Mouse (Mus musculus): ENCODE results near the gene Vash1. TPM values are rescaled to one million over a fixed set of nuclear protein-coding genes. Genes with fewer than 3 reads are reported as not detected.

Vash1 gene
- polyA plus RNA-seq, 1 experiment: 0.50 TPM

DNA sequence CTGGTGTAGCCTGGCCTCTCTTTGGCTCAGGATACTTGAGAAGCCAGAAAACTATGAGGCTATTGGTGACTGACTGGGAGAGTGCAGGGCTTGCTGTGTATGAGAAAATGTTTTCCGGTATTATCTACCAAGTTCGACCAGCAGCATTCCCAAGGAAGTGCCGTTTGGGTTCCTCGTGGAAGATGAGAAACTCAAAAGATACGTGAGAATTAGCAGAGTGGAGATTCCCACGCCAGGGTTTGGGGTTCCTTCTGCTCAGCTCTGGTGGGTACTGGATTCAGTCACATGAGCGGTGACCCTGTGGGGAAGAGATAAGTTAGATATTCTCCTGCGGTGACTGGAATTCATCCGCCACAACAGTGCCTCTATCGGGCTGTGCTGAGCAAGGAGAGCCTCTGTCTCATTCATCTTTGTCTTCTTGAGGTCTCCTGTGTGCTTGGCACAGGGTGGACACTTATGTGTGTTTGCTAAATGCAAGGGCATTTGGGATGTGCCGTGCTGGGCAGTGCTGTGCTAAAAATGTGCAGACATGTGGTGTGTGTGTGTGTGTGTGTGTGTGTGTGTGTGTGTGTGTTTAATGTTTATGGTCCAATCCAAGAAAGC lies 2.2 kb downstream of the Vash1 start:
- Histone ChIP-seq H3K4me3 (ENCODE audit: insufficient read depth, low read length) (no peak overlapping the region), H3K4me1 (ENCODE audit: control insufficient read depth, insufficient read depth, low read length) (peaks cover 12% of the 10 kb centered on the region), H3K27ac (ENCODE audit: insufficient read depth, low read depth, low read length) (no peak overlapping the region)

GRCm38 (mm10) chr12:86681626-86682025 lies 3.1 kb downstream of the Vash1 start:
- Histone ChIP-seq H3K27ac (ENCODE audit: insufficient read depth, low read depth, low read length) (no peak overlapping the region), H3K4me1 (ENCODE audit: control insufficient read depth, insufficient read depth, low read length) (peaks cover 15% of the 10 kb centered on the region), H3K4me3 (ENCODE audit: insufficient read depth, low read length) (no peak overlapping the region)
- TF ChIP-seq POLR2A (IDR thresholded peaks at IDR 0.05; ENCODE audit: borderline replicate concordance, low read depth, low read length): no peak
- TF ChIP-seq CTCF (IDR thresholded peaks at IDR 0.05; ENCODE audit: low read depth, low read length): no peak

More for the DNA sequence above, 2.2 kb downstream of the Vash1 start:
- TF ChIP-seq POLR2A (IDR thresholded peaks at IDR 0.05; ENCODE audit: borderline replicate concordance, low read depth, low read length): no peak

GRCm38 (mm10) chr12:86682178-86682577 lies 3.7 kb downstream of the Vash1 start:
- Histone ChIP-seq H3K27ac (ENCODE audit: insufficient read depth, low read depth, low read length) (no peak overlapping the region), H3K4me3 (ENCODE audit: insufficient read depth, low read length) (no peak overlapping the region), H3K4me1 (ENCODE audit: control insufficient read depth, insufficient read depth, low read length) (peaks cover 18% of the 10 kb centered on the region)
- TF ChIP-seq POLR2A (IDR thresholded peaks at IDR 0.05; ENCODE audit: borderline replicate concordance, low read depth, low read length) (no peak), CTCF (IDR thresholded peaks at IDR 0.05; ENCODE audit: low read depth, low read length) (no peak)

DNA sequence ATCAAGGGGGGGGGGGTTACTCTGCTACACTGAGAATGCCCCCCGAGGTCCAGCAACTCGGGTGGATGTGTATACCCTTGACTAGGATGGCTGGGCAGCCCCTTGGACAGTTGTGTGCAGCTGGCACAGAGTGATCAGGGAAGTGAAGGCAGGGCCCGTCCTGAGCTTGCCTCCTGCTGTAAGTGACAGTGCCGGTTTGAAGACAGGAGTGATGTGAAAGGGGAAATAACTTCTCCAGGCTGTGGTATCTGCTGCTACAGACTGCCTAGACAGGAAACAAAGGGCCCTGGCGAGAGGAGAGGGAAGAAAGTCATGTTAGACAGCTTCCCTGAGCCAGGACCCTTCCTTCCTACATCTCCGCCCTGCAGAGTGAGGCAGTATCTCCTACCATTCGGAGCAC lies 5.2 kb downstream of the Vash1 start:
- Histone ChIP-seq H3K4me1 (ENCODE audit: control insufficient read depth, insufficient read depth, low read length) (peaks cover 32% of the 10 kb centered on the region), H3K27ac (ENCODE audit: insufficient read depth, low read depth, low read length) (no peak overlapping the region), H3K4me3 (ENCODE audit: insufficient read depth, low read length) (no peak overlapping the region)
- TF ChIP-seq POLR2A (IDR thresholded peaks at IDR 0.05; ENCODE audit: borderline replicate concordance, low read depth, low read length) (no peak), CTCF (IDR thresholded peaks at IDR 0.05; ENCODE audit: low read depth, low read length) (no peak)

DNA sequence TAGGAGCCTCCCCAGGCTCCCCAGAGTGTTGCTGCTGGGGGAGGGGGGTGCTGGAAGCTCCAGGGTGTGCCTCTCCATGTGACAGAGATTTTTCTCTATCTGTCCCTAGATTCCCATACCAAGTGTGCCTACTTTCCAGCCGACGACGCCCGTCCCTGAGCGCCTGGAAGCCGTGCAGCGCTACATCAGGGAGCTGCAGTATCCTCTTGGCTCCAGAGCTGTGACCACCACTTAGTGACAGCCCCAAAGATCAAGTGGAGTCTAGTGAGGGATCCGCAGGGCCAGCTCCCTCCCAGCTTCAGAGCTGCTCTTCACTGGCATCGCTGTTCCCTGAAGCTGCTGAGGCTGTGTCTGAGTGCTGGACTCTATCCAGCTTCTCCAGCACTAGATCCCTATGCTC lies 6.8 kb downstream of the Vash1 start:
- Histone ChIP-seq H3K27ac (ENCODE audit: insufficient read depth, low read depth, low read length) (no peak overlapping the region), H3K4me1 (ENCODE audit: control insufficient read depth, insufficient read depth, low read length) (peaks cover 37% of the 10 kb centered on the region), H3K4me3 (ENCODE audit: insufficient read depth, low read length) (no peak overlapping the region)
- TF ChIP-seq CTCF (IDR thresholded peaks at IDR 0.05; ENCODE audit: low read depth, low read length) (no peak), POLR2A (IDR thresholded peaks at IDR 0.05; ENCODE audit: borderline replicate concordance, low read depth, low read length) (no peak)

GRCm38 (mm10) chr12:86686551-86687330 lies 8.2 kb downstream of the Vash1 start:
- H3K4me1 ChIP-seq (ENCODE audit: control insufficient read depth, insufficient read depth, low read length): peaks cover 37% of the 10 kb centered on the region
- TF ChIP-seq POLR2A (IDR thresholded peaks at IDR 0.05; ENCODE audit: borderline replicate concordance, low read depth, low read length): no peak
- TF ChIP-seq CTCF (IDR thresholded peaks at IDR 0.05; ENCODE audit: low read depth, low read length): no peak
- no peak overlapping the region for H3K27ac ChIP-seq (ENCODE audit: insufficient read depth, low read depth, low read length)
- no peak overlapping the region for H3K4me3 ChIP-seq (ENCODE audit: insufficient read depth, low read length)

DNA sequence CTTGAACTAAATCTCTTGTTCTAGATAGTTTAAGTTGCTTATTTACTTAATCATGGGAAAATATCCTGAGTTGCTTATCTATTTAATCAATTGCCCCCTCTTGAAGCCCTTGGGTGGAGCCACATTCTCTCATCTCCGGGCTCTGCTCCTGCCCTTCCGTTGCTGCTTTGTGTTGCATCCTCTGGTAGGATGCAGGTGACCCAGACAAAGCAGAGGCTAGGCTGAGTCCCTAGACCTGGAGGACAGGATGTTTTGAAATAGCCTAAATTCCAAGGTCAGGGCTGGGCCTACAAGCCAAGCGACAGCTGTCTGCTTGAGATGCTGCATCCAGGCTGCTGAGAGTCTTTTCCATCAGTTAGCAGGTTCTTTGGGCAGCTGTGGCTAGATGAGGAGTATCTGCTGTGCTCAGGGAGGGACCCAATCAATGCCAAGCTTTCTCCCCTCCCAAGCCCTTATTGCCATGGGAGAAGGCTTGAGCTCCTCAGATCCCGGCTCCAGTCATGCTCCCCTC lies 9.0 kb downstream of the Vash1 start:
- 0 out of 2 replicates have a peak overlapping the region, but pooled peaks have one; percentile 16 for H3K27ac ChIP-seq (ENCODE audit: insufficient read depth, low read depth, low read length)
- H3K4me3 ChIP-seq (ENCODE audit: insufficient read depth, low read length): no peak overlapping the region
- H3K4me1 ChIP-seq (ENCODE audit: control insufficient read depth, insufficient read depth, low read length): peaks cover 39% of the 10 kb centered on the region
- no peak for TF ChIP-seq CTCF (IDR thresholded peaks at IDR 0.05; ENCODE audit: low read depth, low read length)
- no peak for TF ChIP-seq POLR2A (IDR thresholded peaks at IDR 0.05; ENCODE audit: borderline replicate concordance, low read depth, low read length)

DNA sequence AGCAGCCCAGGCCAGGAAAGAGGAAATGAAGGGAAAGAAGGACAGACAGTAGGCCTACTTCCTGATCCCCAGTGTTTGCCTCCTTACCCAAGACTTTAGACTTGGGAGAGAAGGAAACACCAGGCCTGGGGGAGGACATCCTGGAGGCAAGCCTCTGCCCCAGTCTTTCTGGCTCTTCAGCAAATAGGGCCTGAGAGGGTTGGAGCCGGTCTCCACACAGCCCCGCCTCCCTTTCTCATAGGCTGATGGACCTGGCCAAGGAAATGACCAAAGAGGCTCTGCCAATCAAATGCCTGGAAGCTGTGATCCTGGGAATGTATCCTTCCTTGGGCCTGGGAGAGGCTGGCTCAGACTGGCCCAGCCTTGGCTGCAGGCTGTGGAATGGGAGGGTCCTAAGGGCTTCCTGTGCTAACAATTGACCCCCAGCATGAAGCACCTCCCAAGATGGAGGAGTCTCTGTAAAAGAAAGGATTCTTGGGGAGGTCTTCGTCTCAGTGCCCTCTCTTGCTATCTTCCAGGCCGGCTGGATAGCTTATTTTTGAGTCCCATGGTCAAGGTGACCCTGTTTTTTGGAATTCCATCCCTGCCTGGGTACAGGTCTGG lies 9.6 kb downstream of the Vash1 start:
- Histone ChIP-seq H3K27ac (ENCODE audit: insufficient read depth, low read depth, low read length) (0 out of 2 replicates have a peak overlapping the region, but pooled peaks have one; percentile 0), H3K4me3 (ENCODE audit: insufficient read depth, low read length) (no peak overlapping the region), H3K4me1 (ENCODE audit: control insufficient read depth, insufficient read depth, low read length) (peaks cover 44% of the 10 kb centered on the region)
- no peak for TF ChIP-seq POLR2A (IDR thresholded peaks at IDR 0.05; ENCODE audit: borderline replicate concordance, low read depth, low read length)
- TF ChIP-seq CTCF (IDR thresholded peaks at IDR 0.05; ENCODE audit: low read depth, low read length): no peak

DNA sequence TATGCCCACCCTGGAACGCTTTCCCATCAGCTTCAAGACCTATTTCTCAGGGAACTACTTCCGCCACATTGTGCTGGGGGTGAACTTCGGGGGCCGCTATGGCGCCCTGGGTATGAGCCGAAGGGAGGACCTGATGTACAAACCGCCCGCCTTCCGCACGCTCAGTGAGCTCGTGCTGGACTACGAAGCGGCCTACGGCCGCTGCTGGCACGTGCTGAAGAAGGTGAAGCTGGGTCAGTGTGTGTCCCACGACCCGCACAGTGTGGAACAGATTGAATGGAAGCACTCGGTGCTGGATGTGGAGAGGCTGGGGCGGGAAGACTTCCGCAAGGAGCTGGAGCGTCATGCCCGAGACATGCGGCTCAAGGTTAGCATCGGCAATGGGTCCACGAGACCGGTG lies 10.4 kb downstream of the Vash1 start:
- H3K27ac ChIP-seq (ENCODE audit: insufficient read depth, low read depth, low read length): no peak overlapping the region
- H3K4me1 ChIP-seq (ENCODE audit: control insufficient read depth, insufficient read depth, low read length): peaks cover 45% of the 10 kb centered on the region
- no peak overlapping the region for H3K4me3 ChIP-seq (ENCODE audit: insufficient read depth, low read length)
- TF ChIP-seq CTCF (IDR thresholded peaks at IDR 0.05; ENCODE audit: low read depth, low read length) (no peak), POLR2A (IDR thresholded peaks at IDR 0.05; ENCODE audit: borderline replicate concordance, low read depth, low read length) (no peak)

All from bone marrow macrophage, adult 2 months (primary cell).